Mouse (Mus musculus): ENCODE measurements around the gene Gm13271. TPM values are rescaled to one million over a fixed set of nuclear protein-coding genes. Genes with fewer than 3 reads are reported as not detected.
"Not testable (repeated sequence)": the region's sequence is repeated elsewhere in the genome, so short reads cannot be mapped to it uniquely, and the experiment has no call there.

Gm13271 gene
- polyA plus RNA-seq, 1 experiment from 2014 or later, result not detected

- not testable (repeated sequence) for H3K4me2 ChIP-seq; H3K27ac ChIP-seq (ENCODE audit: low read depth, low read length); H3K9me3 ChIP-seq (replicated peaks; ENCODE audit: control insufficient read depth, low read length); H3K4me3 ChIP-seq (ENCODE audit: low read depth, low read length); ATAC-seq (replicated peaks; ENCODE audit: insufficient number of reproducible peaks, low FRiP score, low TSS enrichment); H3K9ac ChIP-seq (ENCODE audit: low read depth, low read length); H3K27me3 ChIP-seq (ENCODE audit: control insufficient read depth, insufficient read depth, low read length); H3K36me3 ChIP-seq (ENCODE audit: control insufficient read depth, insufficient read depth, low read length); H3K4me1 ChIP-seq (ENCODE audit: control insufficient read depth, insufficient read depth, low read length)
- no CpG with 5 or more reads among the region's 32 CpGs for WGBS (ENCODE audit: insufficient replicate concordance)
These were observed 18.9 kb downstream of the Gm13271 start, which contains the start of gene Gm13290 for GRCm38 (mm10) chr4:88773534-88773933. Gene Gm13290, plus strand, starts transcription at chr4:88773834.

DNA sequence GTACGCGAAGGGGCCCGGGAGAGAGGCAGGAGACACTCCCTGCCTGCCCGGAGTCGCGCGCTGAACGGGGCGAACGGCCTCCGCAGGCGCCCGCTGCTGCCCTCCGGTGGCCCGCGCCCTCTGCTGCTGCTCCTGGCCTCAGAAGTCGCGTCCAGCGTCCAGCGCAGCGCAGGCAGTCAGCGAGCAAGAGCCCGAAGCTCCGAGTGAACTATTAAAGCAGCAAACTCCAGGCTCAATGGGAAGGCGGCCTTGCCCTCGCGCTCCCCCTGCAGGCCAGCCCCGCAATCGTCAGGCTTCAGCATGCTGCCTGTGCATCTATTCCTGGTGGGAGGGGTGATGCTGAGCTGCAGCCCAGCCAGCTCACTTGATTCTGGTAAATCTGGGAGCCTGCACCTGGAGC is 22.0 kb downstream of the Gm13271 start, which contains the start of gene Gm13289:
Gm13289 (plus strand) TSS at position 301 of the 400 bp plus-strand sequence.
- not testable (repeated sequence) for ATAC-seq (replicated peaks; ENCODE audit: insufficient number of reproducible peaks, low FRiP score, low TSS enrichment); H3K4me3 ChIP-seq (ENCODE audit: low read depth, low read length); H3K4me2 ChIP-seq; H3K4me1 ChIP-seq (ENCODE audit: control insufficient read depth, insufficient read depth, low read length); H3K9me3 ChIP-seq (replicated peaks; ENCODE audit: control insufficient read depth, low read length); H3K9ac ChIP-seq (ENCODE audit: low read depth, low read length); H3K27me3 ChIP-seq (ENCODE audit: control insufficient read depth, insufficient read depth, low read length); H3K27ac ChIP-seq (ENCODE audit: low read depth, low read length); H3K36me3 ChIP-seq (ENCODE audit: control insufficient read depth, insufficient read depth, low read length)
- WGBS (ENCODE audit: insufficient replicate concordance), result no CpG with 5 or more reads among the region's 29 CpGs

- not testable (repeated sequence) for H3K4me2 ChIP-seq; H3K9me3 ChIP-seq (replicated peaks; ENCODE audit: control insufficient read depth, low read length); ATAC-seq (replicated peaks; ENCODE audit: insufficient number of reproducible peaks, low FRiP score, low TSS enrichment); H3K9ac ChIP-seq (ENCODE audit: low read depth, low read length); H3K4me1 ChIP-seq (ENCODE audit: control insufficient read depth, insufficient read depth, low read length); H3K36me3 ChIP-seq (ENCODE audit: control insufficient read depth, insufficient read depth, low read length); H3K27me3 ChIP-seq (ENCODE audit: control insufficient read depth, insufficient read depth, low read length); H3K4me3 ChIP-seq (ENCODE audit: low read depth, low read length); H3K27ac ChIP-seq (ENCODE audit: low read depth, low read length)
- WGBS (ENCODE audit: insufficient replicate concordance), result no CpG with 5 or more reads among the region's 29 CpGs
These were observed 24.9 kb downstream of the Gm13271 start, which contains the start of gene Gm13272 for GRCm38 (mm10) chr4:88779550-88779949. Gene Gm13272, plus strand, starts transcription at chr4:88779850.

DNA sequence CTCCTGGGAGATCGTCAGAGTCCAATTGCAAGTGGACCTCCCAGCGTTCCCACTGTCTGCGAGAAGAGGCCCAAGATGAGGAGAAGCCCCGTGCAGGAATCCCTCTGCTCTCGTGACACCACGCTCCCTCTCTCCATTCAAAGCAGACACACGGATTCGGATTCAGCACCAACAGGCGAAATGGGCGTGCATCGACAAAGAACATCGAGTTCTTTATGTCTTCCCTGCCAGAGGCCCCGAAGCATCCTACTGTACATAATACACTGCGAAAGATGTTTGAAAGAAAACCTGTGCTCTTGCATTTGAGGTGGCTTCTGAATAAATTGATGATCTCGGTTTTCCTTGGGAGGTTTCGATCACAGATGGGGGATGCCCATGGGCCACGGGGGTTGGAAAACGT is 25.7 kb downstream of the Gm13271 start:
- H3K9me3 ChIP-seq (replicated peaks; ENCODE audit: control insufficient read depth, low read length); ATAC-seq (replicated peaks; ENCODE audit: insufficient number of reproducible peaks, low FRiP score, low TSS enrichment); H3K9ac ChIP-seq (ENCODE audit: low read depth, low read length); H3K4me2 ChIP-seq; H3K27me3 ChIP-seq (ENCODE audit: control insufficient read depth, insufficient read depth, low read length); H3K4me1 ChIP-seq (ENCODE audit: control insufficient read depth, insufficient read depth, low read length); H3K36me3 ChIP-seq (ENCODE audit: control insufficient read depth, insufficient read depth, low read length); H3K27ac ChIP-seq (ENCODE audit: low read depth, low read length); H3K4me3 ChIP-seq (ENCODE audit: low read depth, low read length): not testable (repeated sequence)
- 33% methylated on average over 15 of the region's 18 CpGs for WGBS (ENCODE audit: insufficient replicate concordance)

GRCm38 (mm10) chr4:88781831-88782230 is 27.2 kb downstream of the Gm13271 start, which contains the start of gene Ifnz:
Gene Ifnz, plus strand, starts transcription at chr4:88782131.
- not testable (repeated sequence) for ATAC-seq (replicated peaks; ENCODE audit: insufficient number of reproducible peaks, low FRiP score, low TSS enrichment); H3K4me3 ChIP-seq (ENCODE audit: low read depth, low read length); H3K27me3 ChIP-seq (ENCODE audit: control insufficient read depth, insufficient read depth, low read length); H3K9ac ChIP-seq (ENCODE audit: low read depth, low read length); H3K27ac ChIP-seq (ENCODE audit: low read depth, low read length); H3K9me3 ChIP-seq (replicated peaks; ENCODE audit: control insufficient read depth, low read length); H3K36me3 ChIP-seq (ENCODE audit: control insufficient read depth, insufficient read depth, low read length); H3K4me1 ChIP-seq (ENCODE audit: control insufficient read depth, insufficient read depth, low read length)
- peak within 1 kb of the TSS; percentile 49 for H3K4me2 ChIP-seq
- WGBS (ENCODE audit: insufficient replicate concordance), result 10% methylated on average over 3 of the region's 7 CpGs

GRCm38 (mm10) chr4:88782335-88782734 is 27.7 kb downstream of the Gm13271 start:
- ATAC-seq (replicated peaks; ENCODE audit: insufficient number of reproducible peaks, low FRiP score, low TSS enrichment); H3K4me1 ChIP-seq (ENCODE audit: control insufficient read depth, insufficient read depth, low read length); H3K27ac ChIP-seq (ENCODE audit: low read depth, low read length); H3K4me3 ChIP-seq (ENCODE audit: low read depth, low read length); H3K36me3 ChIP-seq (ENCODE audit: control insufficient read depth, insufficient read depth, low read length); H3K27me3 ChIP-seq (ENCODE audit: control insufficient read depth, insufficient read depth, low read length); H3K9ac ChIP-seq (ENCODE audit: low read depth, low read length); H3K9me3 ChIP-seq (replicated peaks; ENCODE audit: control insufficient read depth, low read length): not testable (repeated sequence)
- WGBS (ENCODE audit: insufficient replicate concordance), result 0% methylated on average over 3 of the region's 31 CpGs
- peak overlapping the region; percentile 49 for H3K4me2 ChIP-seq

DNA sequence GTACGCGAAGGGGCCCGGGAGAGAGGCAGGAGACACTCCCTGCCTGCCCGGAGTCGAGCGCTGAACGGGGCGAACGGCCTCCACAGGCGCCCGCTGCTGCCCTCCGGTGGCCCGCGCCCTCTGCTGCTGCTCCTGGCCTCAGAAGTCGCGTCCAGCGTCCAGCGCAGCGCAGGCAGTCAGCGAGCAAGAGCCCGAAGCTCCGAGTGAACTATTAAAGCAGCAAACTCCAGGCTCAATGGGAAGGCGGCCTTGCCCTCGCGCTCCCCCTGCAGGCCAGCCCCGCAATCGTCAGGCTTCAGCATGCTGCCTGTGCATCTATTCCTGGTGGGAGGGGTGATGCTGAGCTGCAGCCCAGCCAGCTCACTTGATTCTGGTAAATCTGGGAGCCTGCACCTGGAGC is 30.7 kb downstream of the Gm13271 start, which contains the start of gene Gm13276:
Gm13276 (plus strand) TSS at position 301 of the 400 bp plus-strand sequence.
- not testable (repeated sequence) for H3K36me3 ChIP-seq (ENCODE audit: control insufficient read depth, insufficient read depth, low read length); H3K4me3 ChIP-seq (ENCODE audit: low read depth, low read length); H3K4me1 ChIP-seq (ENCODE audit: control insufficient read depth, insufficient read depth, low read length); H3K27me3 ChIP-seq (ENCODE audit: control insufficient read depth, insufficient read depth, low read length); H3K4me2 ChIP-seq; ATAC-seq (replicated peaks; ENCODE audit: insufficient number of reproducible peaks, low FRiP score, low TSS enrichment); H3K9ac ChIP-seq (ENCODE audit: low read depth, low read length); H3K9me3 ChIP-seq (replicated peaks; ENCODE audit: control insufficient read depth, low read length); H3K27ac ChIP-seq (ENCODE audit: low read depth, low read length)
- no CpG with 5 or more reads among the region's 27 CpGs for WGBS (ENCODE audit: insufficient replicate concordance)

GRCm38 (mm10) chr4:88788402-88788801 is 33.7 kb downstream of the Gm13271 start, which contains the start of gene Gm13277:
Gene Gm13277, plus strand, starts transcription at chr4:88788632.
- H3K27me3 ChIP-seq (ENCODE audit: control insufficient read depth, insufficient read depth, low read length); H3K4me2 ChIP-seq; H3K4me3 ChIP-seq (ENCODE audit: low read depth, low read length); H3K27ac ChIP-seq (ENCODE audit: low read depth, low read length); H3K36me3 ChIP-seq (ENCODE audit: control insufficient read depth, insufficient read depth, low read length); H3K4me1 ChIP-seq (ENCODE audit: control insufficient read depth, insufficient read depth, low read length); H3K9me3 ChIP-seq (replicated peaks; ENCODE audit: control insufficient read depth, low read length); ATAC-seq (replicated peaks; ENCODE audit: insufficient number of reproducible peaks, low FRiP score, low TSS enrichment); H3K9ac ChIP-seq (ENCODE audit: low read depth, low read length): not testable (repeated sequence)
- WGBS (ENCODE audit: insufficient replicate concordance), result 0% methylated on average over 3 of the region's 28 CpGs

GRCm38 (mm10) chr4:88791250-88791649 is 36.6 kb downstream of the Gm13271 start, which contains the start of gene Gm13278:
Gene Gm13278, plus strand, starts transcription at chr4:88791550.
- H3K27ac ChIP-seq (ENCODE audit: low read depth, low read length); H3K36me3 ChIP-seq (ENCODE audit: control insufficient read depth, insufficient read depth, low read length); H3K4me2 ChIP-seq; ATAC-seq (replicated peaks; ENCODE audit: insufficient number of reproducible peaks, low FRiP score, low TSS enrichment); H3K9me3 ChIP-seq (replicated peaks; ENCODE audit: control insufficient read depth, low read length); H3K27me3 ChIP-seq (ENCODE audit: control insufficient read depth, insufficient read depth, low read length); H3K4me3 ChIP-seq (ENCODE audit: low read depth, low read length); H3K4me1 ChIP-seq (ENCODE audit: control insufficient read depth, insufficient read depth, low read length); H3K9ac ChIP-seq (ENCODE audit: low read depth, low read length): not testable (repeated sequence)
- WGBS (ENCODE audit: insufficient replicate concordance), result no CpG with 5 or more reads among the region's 28 CpGs
